32 mouse cellular contexts compared by ENCODE assay signal in genomic region chr6:119276713-119277112, GRCm38 (mm10). TPM values are rescaled to one million over a fixed set of nuclear protein-coding genes. Genes with fewer than 3 reads are reported as not detected.
A peak's percentile ranks its signal among the peaks of the same experiment; 100 is the strongest.
DNase-seq lines count a peak whose midpoint lies in the region; ATAC-seq and TF ChIP-seq lines count a peak whose summit lies in the region.
"Had no signal": no experiment of that assay in that cellular context is flagged by ENCODE, and none has a peak within 500 bp of the region (broad histone marks: within the 10 kb centered on the region; RNA-seq: fewer than 3 reads in every experiment).

No protein-coding gene starts in this region.

- no peak for DNase-seq in forebrain, postnatal 0 days
- DNase-seq in forebrain, embryonic 14.5 days (ENCODE audit: low spot score): no peak
- no peak for DNase-seq in hindbrain, embryonic 10.5 days (ENCODE audit: low spot score)
- DNase-seq in layer of hippocampus, adult 2 months (ENCODE audit: low spot score in 2 of 2): peak in 1 of 2 experiments; percentile 13
- DNase-seq in layer of hippocampus, postnatal 10 days (ENCODE audit: low spot score in 2 of 2): no peak
- DNase-seq in brain, adult 2 months (ENCODE audit: low read depth, low spot score): peak; percentile 76
- no peak for DNase-seq in heart, adult 11 months
- DNase-seq: adrenal gland, adult 8-10 months; adrenal gland, postnatal 14 days; adrenal gland, postnatal 36 days; B cell, adult 2 months; cerebellum, adult 11 months; cerebellum, adult 18-20 months; cerebellum, adult 8-10 months; cerebellum, adult 9-11 months; cerebellum, postnatal 36 days; embryo, embryonic 11 days had no signal

- no peak overlapping the region for H3K27ac ChIP-seq in forebrain, postnatal 0 days (ENCODE audit: low read depth, low read length)
- no peak overlapping the region for H3K27ac ChIP-seq in forebrain, embryonic 14.5 days (ENCODE audit: low read depth, low read length)
- peak overlapping the region; percentile 37 for H3K27ac ChIP-seq in hindbrain, embryonic 10.5 days
- H3K27ac ChIP-seq in hindbrain, embryonic 16.5 days (ENCODE audit: low read depth, low read length): no peak overlapping the region
- H3K27ac ChIP-seq in layer of hippocampus, adult 2 months: peak overlapping the region; percentile 46; the same call in 1 of the 2 replicates
- H3K27ac ChIP-seq: embryonic facial prominence, embryonic 13.5 days; embryonic facial prominence, embryonic 15.5 days; forebrain, embryonic 10.5 days; forebrain, embryonic 12.5 days; forebrain, embryonic 15.5 days had no signal

- no peaks in the 10 kb centered on the region for H3K9me3 ChIP-seq in forebrain, postnatal 0 days (ENCODE audit: low read length)
- H3K9me3 ChIP-seq in forebrain, embryonic 14.5 days (replicated peaks; ENCODE audit: control insufficient read depth, low read length): no peaks in the 10 kb centered on the region
- H3K9me3 ChIP-seq in hindbrain, embryonic 10.5 days: no peaks in the 10 kb centered on the region
- H3K9me3 ChIP-seq in hindbrain, embryonic 16.5 days (ENCODE audit: control insufficient read depth, low read length): no peaks in the 10 kb centered on the region
- H3K9me3 ChIP-seq: embryonic facial prominence, embryonic 13.5 days; embryonic facial prominence, embryonic 15.5 days; forebrain, embryonic 10.5 days; forebrain, embryonic 12.5 days; forebrain, embryonic 15.5 days; G1E had no signal

- TF ChIP-seq CTCF in forebrain, postnatal 0 days (IDR thresholded peaks at IDR 0.05; ENCODE audit: low read depth): no peak
- TF ChIP-seq CTCF in layer of hippocampus, adult 2 months (conservative IDR thresholded peaks at IDR 0.05): no peak

- WGBS in forebrain, postnatal 0 days: 67% methylated on average over 2 of the region's 2 CpGs
- 71% methylated on average over 2 of the region's 2 CpGs for WGBS in forebrain, embryonic 14.5 days
- WGBS in hindbrain, embryonic 10.5 days: 78% methylated on average over 2 of the region's 2 CpGs
- WGBS in hindbrain, embryonic 16.5 days: 68% methylated on average over 2 of the region's 2 CpGs

- peak; percentile 29 for ATAC-seq in forebrain, postnatal 0 days
- no peak for ATAC-seq in forebrain, embryonic 14.5 days
- ATAC-seq in hindbrain, embryonic 16.5 days: no peak
- ATAC-seq: activated CD4-positive, CD25-positive, alpha-beta regulatory T cell, adult 4 months; CD4-positive, CD25-positive, alpha-beta regulatory T cell, adult 4 months; forebrain, embryonic 15.5 days; Patski had no signal

- no peak overlapping the region for H3K9ac ChIP-seq in forebrain, postnatal 0 days
- no peak overlapping the region for H3K9ac ChIP-seq in forebrain, embryonic 14.5 days (ENCODE audit: low read length)
- H3K9ac ChIP-seq in hindbrain, embryonic 16.5 days (ENCODE audit: low read depth, low read length): no peak overlapping the region
- H3K9ac ChIP-seq: embryonic facial prominence, embryonic 13.5 days; embryonic facial prominence, embryonic 15.5 days; forebrain, embryonic 12.5 days; forebrain, embryonic 15.5 days had no signal

- H3K4me1 ChIP-seq in forebrain, postnatal 0 days (ENCODE audit: insufficient read depth): no peaks in the 10 kb centered on the region
- H3K4me1 ChIP-seq in forebrain, embryonic 14.5 days (ENCODE audit: control insufficient read depth, insufficient read depth, low read length): no peaks in the 10 kb centered on the region
- H3K4me1 ChIP-seq in hindbrain, embryonic 10.5 days (replicated peaks): peaks cover 24% of the 10 kb centered on the region
- H3K4me1 ChIP-seq in hindbrain, embryonic 16.5 days (ENCODE audit: control insufficient read depth, insufficient read depth, low read depth, low read length): no peaks in the 10 kb centered on the region
- H3K4me1 ChIP-seq: embryonic facial prominence, embryonic 13.5 days; embryonic facial prominence, embryonic 15.5 days; forebrain, embryonic 15.5 days had no signal

- no peaks in the 10 kb centered on the region for H3K27me3 ChIP-seq in forebrain, postnatal 0 days (ENCODE audit: insufficient read depth, low read length)
- no peaks in the 10 kb centered on the region for H3K27me3 ChIP-seq in forebrain, embryonic 14.5 days (replicated peaks; ENCODE audit: control insufficient read depth, insufficient read depth, low read length)
- H3K27me3 ChIP-seq in hindbrain, embryonic 10.5 days (ENCODE audit: insufficient read depth, poor library complexity, severe bottlenecking): no peaks in the 10 kb centered on the region
- H3K27me3 ChIP-seq in hindbrain, embryonic 16.5 days (replicated peaks; ENCODE audit: control insufficient read depth, insufficient read depth, low read length): no peaks in the 10 kb centered on the region
- H3K27me3 ChIP-seq: embryonic facial prominence, embryonic 13.5 days; embryonic facial prominence, embryonic 15.5 days; forebrain, embryonic 12.5 days; forebrain, embryonic 15.5 days had no signal

- H3K4me3 ChIP-seq in forebrain, postnatal 0 days (ENCODE audit: low read depth, low read length): no peak overlapping the region
- no peak overlapping the region for H3K4me3 ChIP-seq in forebrain, embryonic 14.5 days (ENCODE audit: low read depth, low read length)
- H3K4me3 ChIP-seq in hindbrain, embryonic 10.5 days: no peak overlapping the region
- H3K4me3 ChIP-seq in hindbrain, embryonic 16.5 days (ENCODE audit: low read length): no peak overlapping the region
- no peak overlapping the region for H3K4me3 ChIP-seq in layer of hippocampus, adult 2 months
- H3K4me3 ChIP-seq: embryonic facial prominence, embryonic 13.5 days; embryonic facial prominence, embryonic 15.5 days; erythroblast, embryonic 14.5 days; forebrain, embryonic 10.5 days; forebrain, embryonic 12.5 days; forebrain, embryonic 15.5 days had no signal

- no peak overlapping the region for H3K4me2 ChIP-seq in forebrain, postnatal 0 days (ENCODE audit: low read depth)
- no peak overlapping the region for H3K4me2 ChIP-seq in forebrain, embryonic 14.5 days (ENCODE audit: low read length)
- no peak overlapping the region for H3K4me2 ChIP-seq in hindbrain, embryonic 16.5 days (ENCODE audit: low read length)
- H3K4me2 ChIP-seq: embryonic facial prominence, embryonic 13.5 days; embryonic facial prominence, embryonic 15.5 days; forebrain, embryonic 12.5 days; forebrain, embryonic 15.5 days had no signal

- no peaks in the 10 kb centered on the region for H3K36me3 ChIP-seq in forebrain, postnatal 0 days (ENCODE audit: insufficient read depth)
- no peaks in the 10 kb centered on the region for H3K36me3 ChIP-seq in forebrain, embryonic 14.5 days (ENCODE audit: control insufficient read depth, insufficient read depth, low read length)
- H3K36me3 ChIP-seq in hindbrain, embryonic 10.5 days: no peaks in the 10 kb centered on the region
- no peaks in the 10 kb centered on the region for H3K36me3 ChIP-seq in hindbrain, embryonic 16.5 days (ENCODE audit: control insufficient read depth, insufficient read depth, low read length)
- H3K36me3 ChIP-seq: embryonic facial prominence, embryonic 13.5 days; embryonic facial prominence, embryonic 15.5 days; forebrain, embryonic 10.5 days; forebrain, embryonic 12.5 days; forebrain, embryonic 15.5 days; G1E had no signal

RNA-seq across cellular contexts. Expression of gene Cacna2d4, which starts 40.4 kb away (rescaled TPM):
- total RNA-seq in forebrain, postnatal 0 days (2014; rRNA removed): 0.31 and 0.62 TPM in 2 replicates
- polyA plus RNA-seq in forebrain, postnatal 0 days (2015; fragmentation: Nextera tagmentation; extraction: Ambion mirVana): 0.48 and 0.55 TPM in 2 replicates
- 0.10 and 0.14 TPM in 2 replicates for polyA plus RNA-seq in forebrain, embryonic 14.5 days (2014; fragmentation: Nextera tagmentation; extraction: Ambion mirVana)
- 0.02 and 0.09 TPM in 2 replicates for polyA plus RNA-seq in hindbrain, embryonic 10.5 days (2016; fragmentation: Nextera tagmentation; extraction: Ambion mirVana)
- polyA plus RNA-seq in hindbrain, embryonic 16.5 days (2015; fragmentation: Nextera tagmentation; extraction: Ambion mirVana): 0.66 and 1.2 TPM in 2 replicates
- 1 to 10 TPM; 1.8 to 1.9 TPM for total RNA-seq in layer of hippocampus, adult 2 months (2021)
- total RNA-seq in layer of hippocampus, postnatal 10 days (2021): 1 to 10 TPM; 1.1 to 2.0 TPM
- total RNA-seq: adrenal gland, adult 18-20 months; adrenal gland, postnatal 14 days; adrenal gland, postnatal 36 days had no signal
- polyA plus RNA-seq: embryonic facial prominence, embryonic 11.5 days; embryonic facial prominence, embryonic 13.5 days; erythroblast, embryonic 14.5 days; forebrain, embryonic 10.5 days; forebrain, embryonic 12.5 days; G1E had no signal

RNA-seq across cellular contexts. Expression of gene Lrtm2, which starts 53.9 kb away (rescaled TPM):
- 12.8 and 17.8 TPM in 2 replicates for total RNA-seq in forebrain, postnatal 0 days (2014; rRNA removed)
- polyA plus RNA-seq in forebrain, postnatal 0 days (2015; fragmentation: Nextera tagmentation; extraction: Ambion mirVana): 8.8 and 12.7 TPM in 2 replicates
- 2.7 and 3.9 TPM in 2 replicates for polyA plus RNA-seq in forebrain, embryonic 14.5 days (2014; fragmentation: Nextera tagmentation; extraction: Ambion mirVana)
- polyA plus RNA-seq in hindbrain, embryonic 10.5 days (2016; fragmentation: Nextera tagmentation; extraction: Ambion mirVana): 0.12 and 0.16 TPM in 2 replicates
- polyA plus RNA-seq in hindbrain, embryonic 16.5 days (2015; fragmentation: Nextera tagmentation; extraction: Ambion mirVana): 17.1 and 17.7 TPM in 2 replicates
- 10 to 100 TPM; 43.3 to 44.6 TPM for total RNA-seq in layer of hippocampus, adult 2 months (2021)
- total RNA-seq in layer of hippocampus, postnatal 10 days (2021): 10 to 100 TPM; 22.1 to 23.2 TPM
- total RNA-seq: adrenal gland, postnatal 14 days; CH12.LX; common myeloid progenitor, adult 5-6 weeks had no signal
- polyA plus RNA-seq: activated CD4-positive, CD25-positive, alpha-beta regulatory T cell, adult 4 months; embryonic facial prominence, embryonic 11.5 days; embryonic facial prominence, embryonic 13.5 days; erythroblast, embryonic 14.5 days; G1E had no signal

Comparison
In these comparisons a context has a peak if more than half of its experiments do, and no peak if none do; other contexts are left out.
1. H3K27ac ChIP-seq: peak in hindbrain, embryonic 10.5 days (single experiment) and layer of hippocampus, adult 2 months (single experiment); none in forebrain, postnatal 0 days (single experiment), forebrain, embryonic 14.5 days (single experiment) and hindbrain, embryonic 16.5 days (single experiment).